Mouse (Mus musculus): ENCODE measurements around the gene Akt3. TPM values are rescaled to one million over a fixed set of nuclear protein-coding genes. Genes with fewer than 3 reads are reported as not detected.

Akt3 gene
- polyA plus RNA-seq, 1 experiment = 1.0 TPM

- Histone ChIP-seq H3K4me3 (ENCODE audit: low read depth, low read length) (no peak overlapping the region), H3K36me3 (ENCODE audit: control insufficient read depth, insufficient read depth, low read length) (no peaks in the 10 kb centered on the region), H3K27ac (ENCODE audit: insufficient read depth, low read depth, low read length) (no peak overlapping the region), H3K4me1 (ENCODE audit: control insufficient read depth, insufficient read depth, insufficient read length, low read length) (no peaks in the 10 kb centered on the region), H3K27me3 (ENCODE audit: control insufficient read depth, insufficient read depth, low read length) (no peaks in the 10 kb centered on the region)
- TF ChIP-seq CTCF (IDR thresholded peaks at IDR 0.05; ENCODE audit: extremely low read depth, insufficient read length, insufficient replicate concordance, low read depth, low read length) = no peak
- no peak for TF ChIP-seq POLR2A (IDR thresholded peaks at IDR 0.05; ENCODE audit: low read depth, low read length)
These were observed 21.8 kb downstream of the Akt3 start for GRCm38 (mm10) chr1:177236249-177236648.

GRCm38 (mm10) chr1:177234462-177234861 is 23.5 kb downstream of the Akt3 start:
- Histone ChIP-seq H3K27me3 (ENCODE audit: control insufficient read depth, insufficient read depth, low read length) (no peaks in the 10 kb centered on the region), H3K4me3 (ENCODE audit: low read depth, low read length) (no peak overlapping the region), H3K36me3 (ENCODE audit: control insufficient read depth, insufficient read depth, low read length) (no peaks in the 10 kb centered on the region), H3K27ac (ENCODE audit: insufficient read depth, low read depth, low read length) (no peak overlapping the region), H3K4me1 (ENCODE audit: control insufficient read depth, insufficient read depth, insufficient read length, low read length) (no peaks in the 10 kb centered on the region)
- TF ChIP-seq POLR2A (IDR thresholded peaks at IDR 0.05; ENCODE audit: low read depth, low read length) = no peak
- no peak for TF ChIP-seq CTCF (IDR thresholded peaks at IDR 0.05; ENCODE audit: extremely low read depth, insufficient read length, insufficient replicate concordance, low read depth, low read length)
- 81% methylated on average over 5 of the region's 5 CpGs for WGBS

DNA sequence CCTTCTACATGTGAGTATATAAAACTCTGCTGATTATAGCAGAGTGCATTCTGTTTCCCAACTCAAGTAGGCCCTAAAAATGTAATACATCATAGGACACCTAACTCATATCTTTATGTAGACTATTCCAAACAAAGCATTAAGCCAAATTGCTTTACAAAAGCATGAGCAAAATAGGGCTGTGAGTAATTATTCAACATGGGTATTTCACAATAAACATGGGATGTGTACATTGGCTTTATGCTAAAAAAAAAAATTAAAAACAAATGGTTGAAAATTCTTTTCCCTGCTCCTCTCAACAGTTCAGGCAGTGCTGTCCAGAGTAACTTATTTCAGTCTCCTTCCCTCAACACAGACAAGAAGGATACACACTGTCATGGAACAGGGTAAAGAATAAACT is 26.9 kb downstream of the Akt3 start:
- H3K27me3 ChIP-seq (ENCODE audit: control insufficient read depth, insufficient read depth, low read length) = no peaks in the 10 kb centered on the region
- no peaks in the 10 kb centered on the region for H3K4me1 ChIP-seq (ENCODE audit: control insufficient read depth, insufficient read depth, insufficient read length, low read length)
- H3K36me3 ChIP-seq (ENCODE audit: control insufficient read depth, insufficient read depth, low read length) = no peaks in the 10 kb centered on the region
- TF ChIP-seq CTCF (IDR thresholded peaks at IDR 0.05; ENCODE audit: extremely low read depth, insufficient read length, insufficient replicate concordance, low read depth, low read length) (no peak), POLR2A (IDR thresholded peaks at IDR 0.05; ENCODE audit: low read depth, low read length) (no peak)
- no peak overlapping the region for H3K27ac ChIP-seq (ENCODE audit: insufficient read depth, low read depth, low read length)
- no peak overlapping the region for H3K4me3 ChIP-seq (ENCODE audit: low read depth, low read length)

DNA sequence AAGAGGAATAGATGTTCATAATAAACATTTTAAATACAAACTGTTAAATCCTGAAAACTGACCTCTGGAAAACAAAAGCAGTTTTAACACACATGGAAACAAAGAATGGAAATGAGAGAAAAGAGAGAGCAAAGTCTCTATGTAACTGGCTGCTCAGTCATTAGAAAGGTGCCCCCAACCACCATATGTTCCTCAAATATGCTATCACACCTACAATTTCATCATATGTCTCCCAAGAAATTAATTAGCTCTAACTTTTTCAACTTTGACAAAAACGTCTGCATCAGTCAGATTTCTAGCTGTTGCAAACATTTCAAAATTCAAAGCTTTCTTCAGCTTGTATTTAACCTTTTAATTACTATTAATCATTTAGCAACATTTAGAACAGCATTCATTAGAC is 59.0 kb downstream of the Akt3 start:
- Histone ChIP-seq H3K27me3 (ENCODE audit: control insufficient read depth, insufficient read depth, low read length) (no peaks in the 10 kb centered on the region), H3K4me3 (ENCODE audit: low read depth, low read length) (no peak overlapping the region), H3K27ac (ENCODE audit: insufficient read depth, low read depth, low read length) (no peak overlapping the region), H3K36me3 (ENCODE audit: control insufficient read depth, insufficient read depth, low read length) (no peaks in the 10 kb centered on the region), H3K4me1 (ENCODE audit: control insufficient read depth, insufficient read depth, insufficient read length, low read length) (no peaks in the 10 kb centered on the region)
- WGBS = 42% methylated on average over 1 of the region's 1 CpGs
- TF ChIP-seq CTCF (IDR thresholded peaks at IDR 0.05; ENCODE audit: extremely low read depth, insufficient read length, insufficient replicate concordance, low read depth, low read length) = no peak

DNA sequence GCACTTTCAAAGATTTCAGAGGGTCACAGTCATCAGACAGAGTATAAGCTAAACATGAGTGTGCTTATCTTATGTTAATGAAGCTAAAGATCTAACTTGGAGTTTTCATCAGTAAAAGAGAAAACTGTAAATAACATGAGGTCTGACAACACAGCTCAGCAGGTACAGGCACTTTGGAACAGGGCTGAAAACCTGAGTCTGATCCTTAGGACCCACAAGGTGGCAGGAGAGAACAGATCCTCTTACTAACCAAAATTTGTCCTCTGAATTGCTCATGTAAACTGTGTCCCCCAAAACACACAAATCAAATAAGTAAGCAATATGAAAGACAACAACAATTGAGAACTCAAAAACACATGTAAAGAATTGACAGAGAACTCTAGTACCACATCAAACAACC is 62.8 kb downstream of the Akt3 start:
- TF ChIP-seq POLR2A (IDR thresholded peaks at IDR 0.05; ENCODE audit: low read depth, low read length) (no peak), CTCF (IDR thresholded peaks at IDR 0.05; ENCODE audit: extremely low read depth, insufficient read length, insufficient replicate concordance, low read depth, low read length) (no peak)
- H3K4me3 ChIP-seq (ENCODE audit: low read depth, low read length) = no peak overlapping the region
- no peaks in the 10 kb centered on the region for H3K27me3 ChIP-seq (ENCODE audit: control insufficient read depth, insufficient read depth, low read length)
- no peaks in the 10 kb centered on the region for H3K36me3 ChIP-seq (ENCODE audit: control insufficient read depth, insufficient read depth, low read length)
- H3K4me1 ChIP-seq (ENCODE audit: control insufficient read depth, insufficient read depth, insufficient read length, low read length) = no peaks in the 10 kb centered on the region
- no peak overlapping the region for H3K27ac ChIP-seq (ENCODE audit: insufficient read depth, low read depth, low read length)

GRCm38 (mm10) chr1:177194324-177194723 is 63.7 kb downstream of the Akt3 start:
- no peak overlapping the region for H3K4me3 ChIP-seq (ENCODE audit: low read depth, low read length)
- H3K4me1 ChIP-seq (ENCODE audit: control insufficient read depth, insufficient read depth, insufficient read length, low read length) = no peaks in the 10 kb centered on the region
- H3K27ac ChIP-seq (ENCODE audit: insufficient read depth, low read depth, low read length) = no peak overlapping the region
- H3K27me3 ChIP-seq (ENCODE audit: control insufficient read depth, insufficient read depth, low read length) = no peaks in the 10 kb centered on the region
- 33% methylated on average over 1 of the region's 1 CpGs for WGBS
- no peaks in the 10 kb centered on the region for H3K36me3 ChIP-seq (ENCODE audit: control insufficient read depth, insufficient read depth, low read length)
- TF ChIP-seq POLR2A (IDR thresholded peaks at IDR 0.05; ENCODE audit: low read depth, low read length) (no peak), CTCF (IDR thresholded peaks at IDR 0.05; ENCODE audit: extremely low read depth, insufficient read length, insufficient replicate concordance, low read depth, low read length) (no peak)

- no peak for TF ChIP-seq POLR2A (IDR thresholded peaks at IDR 0.05; ENCODE audit: low read depth, low read length)
- TF ChIP-seq CTCF (IDR thresholded peaks at IDR 0.05; ENCODE audit: extremely low read depth, insufficient read length, insufficient replicate concordance, low read depth, low read length) = no peak
- no peak overlapping the region for H3K4me3 ChIP-seq (ENCODE audit: low read depth, low read length)
- WGBS = 77% methylated on average over 3 of the region's 3 CpGs
These were observed 66.4 kb downstream of the Akt3 start for GRCm38 (mm10) chr1:177191623-177192022.

GRCm38 (mm10) chr1:177190358-177190757 is 67.6 kb downstream of the Akt3 start:
- Histone ChIP-seq H3K36me3 (ENCODE audit: control insufficient read depth, insufficient read depth, low read length) (no peaks in the 10 kb centered on the region), H3K4me3 (ENCODE audit: low read depth, low read length) (no peak overlapping the region), H3K4me1 (ENCODE audit: control insufficient read depth, insufficient read depth, insufficient read length, low read length) (no peaks in the 10 kb centered on the region), H3K27ac (ENCODE audit: insufficient read depth, low read depth, low read length) (no peak overlapping the region), H3K27me3 (ENCODE audit: control insufficient read depth, insufficient read depth, low read length) (no peaks in the 10 kb centered on the region)
- TF ChIP-seq CTCF (IDR thresholded peaks at IDR 0.05; ENCODE audit: extremely low read depth, insufficient read length, insufficient replicate concordance, low read depth, low read length) = no peak
- no peak for TF ChIP-seq POLR2A (IDR thresholded peaks at IDR 0.05; ENCODE audit: low read depth, low read length)
- 69% methylated on average over 1 of the region's 1 CpGs for WGBS

More at GRCm38 (mm10) chr1:177191623-177192022, 66.4 kb downstream of the Akt3 start:
- Histone ChIP-seq H3K27ac (ENCODE audit: insufficient read depth, low read depth, low read length) (no peak overlapping the region), H3K4me1 (ENCODE audit: control insufficient read depth, insufficient read depth, insufficient read length, low read length) (no peaks in the 10 kb centered on the region), H3K27me3 (ENCODE audit: control insufficient read depth, insufficient read depth, low read length) (no peaks in the 10 kb centered on the region), H3K36me3 (ENCODE audit: control insufficient read depth, insufficient read depth, low read length) (no peaks in the 10 kb centered on the region)
